Mouse (Mus musculus) embryonic facial prominence, embryonic 12.5 days (tissue): ENCODE measurements around the gene Fam229b. TPM values are rescaled to one million over a fixed set of nuclear protein-coding genes. Genes with fewer than 3 reads are reported as not detected.

Experiments used
- ATAC-seq: fragments of 200-750 bp; cut with Nextera tagmentation; 2 replicates; pipeline ENCODE4 v1.8.0; 2017; ENCODE audit not compliant: insufficient number of reproducible peaks, insufficient read depth, low FRiP score, low TSS enrichment
- H3K27ac ChIP-seq: fragments of 300-500 bp; sonication (generic); 2 replicates; pipeline ENCODE4 v1.5.1; 2016; ENCODE audit warnings: mild to moderate bottlenecking
- H3K27me3 ChIP-seq: fragments of 300-500 bp; sonication (generic); 2 replicates; pipeline ENCODE4 v1.6.1; 2016; ENCODE audit warnings: mild to moderate bottlenecking, moderate library complexity
- H3K36me3 ChIP-seq: fragments of 300-500 bp; sonication (generic); 2 replicates; pipeline ENCODE4 v1.6.1; 2016; ENCODE audit warnings: mild to moderate bottlenecking
- H3K4me1 ChIP-seq: fragments of 300-500 bp; sonication (generic); 2 replicates; pipeline ENCODE4 v1.6.1; 2016
- H3K4me2 ChIP-seq: fragments of 300-500 bp; sonication (generic); replicated peaks from 2 replicates; pipeline ENCODE4 v1.6.1; 2016; ENCODE audit warnings: mild to moderate bottlenecking, moderate library complexity
- H3K4me3 ChIP-seq: fragments of 300-500 bp; sonication (generic); 2 replicates; pipeline ENCODE4 v1.5.1; 2016; ENCODE audit warnings: mild to moderate bottlenecking
- H3K9ac ChIP-seq: fragments of 300-500 bp; sonication (generic); 2 replicates; pipeline ENCODE4 v1.6.1; 2016; ENCODE audit warnings: mild to moderate bottlenecking, moderate library complexity
- H3K9me3 ChIP-seq: fragments of 300-500 bp; sonication (generic); 2 replicates; pipeline ENCODE4 v1.6.1; 2016; ENCODE audit warnings: mild to moderate bottlenecking, moderate library complexity
- WGBS: fragments of 180-500 bp; shearing (Covaris S2); methylation state at CpG from one replicate; pipeline ENCODE4 v1.1.7; 2016; 5-methylcytosine and 5-hydroxymethylcytosine counted together
- polyA plus RNA-seq: library from polyadenylated mRNA; unstranded; fragments of >200 nt; fragmentation: Nextera tagmentation; extraction: Ambion mirVana; gene quantifications from 2 replicates; pipeline ENCODE4 v1.2.1, GENCODE M21; 2016

The Fam229b gene
- polyA plus RNA-seq, 1 experiment from 2014 or later = 16.5 TPM

GRCm38 (mm10) chr10:39163694-39164093 lies 30.0 kb upstream of the Fam229b start, which contains the start of gene Ccn6:
Ccn6 (minus strand) TSS chr10:39163794.
- no peak for ATAC-seq
- H3K9me3 ChIP-seq = peaks cover 3% of the 10 kb centered on the region; the same call in 1 of the 2 replicates
- no peaks in the 10 kb centered on the region for H3K36me3 ChIP-seq
- H3K27ac ChIP-seq = no peak within 1 kb of the TSS
- H3K4me2 ChIP-seq = no peak within 1 kb of the TSS
- H3K4me3 ChIP-seq = no peak within 1 kb of the TSS
- no peaks in the 10 kb centered on the region for H3K27me3 ChIP-seq
- WGBS = 88% methylated on average over 10 of the region's 10 CpGs
- peaks cover 6% of the 10 kb centered on the region; the same call in 1 of the 2 replicates for H3K4me1 ChIP-seq
- H3K9ac ChIP-seq = no peak within 1 kb of the TSS

- ATAC-seq = 0 out of 2 replicates have a peak, but pooled peaks have one; percentile 42
- H3K4me3 ChIP-seq = no peak overlapping the region
- H3K36me3 ChIP-seq = no peaks in the 10 kb centered on the region
- 28% methylated on average over 18 of the region's 18 CpGs for WGBS
- peaks cover 6% of the 10 kb centered on the region; the same call in 1 of the 2 replicates for H3K4me1 ChIP-seq
- H3K27ac ChIP-seq = no peak overlapping the region
- H3K27me3 ChIP-seq = no peaks in the 10 kb centered on the region
- no peak overlapping the region for H3K4me2 ChIP-seq
- H3K9me3 ChIP-seq = peaks cover 3% of the 10 kb centered on the region; the same call in 1 of the 2 replicates
- H3K9ac ChIP-seq = no peak overlapping the region
Observed at GRCm38 (mm10) chr10:39162666-39163484, 29.2 kb upstream of the Fam229b start.

- Histone ChIP-seq H3K27ac (no peak overlapping the region), H3K36me3 (no peaks in the 10 kb centered on the region), H3K4me1 (peaks cover 6% of the 10 kb centered on the region; the same call in 1 of the 2 replicates), H3K4me3 (no peak overlapping the region), H3K27me3 (no peaks in the 10 kb centered on the region), H3K9me3 (peaks cover 3% of the 10 kb centered on the region; the same call in 1 of the 2 replicates), H3K4me2 (no peak overlapping the region), H3K9ac (no peak overlapping the region)
- ATAC-seq = no peak
- 96% methylated on average over 1 of the region's 1 CpGs for WGBS
Observed at GRCm38 (mm10) chr10:39161406-39161805, 27.7 kb upstream of the Fam229b start.

GRCm38 (mm10) chr10:39158306-39158705 lies 24.6 kb upstream of the Fam229b start:
- 59% methylated on average over 12 of the region's 12 CpGs for WGBS
- ATAC-seq = no peak

GRCm38 (mm10) chr10:39157321-39157720 lies 23.6 kb upstream of the Fam229b start:
- H3K4me1 ChIP-seq = no peaks in the 10 kb centered on the region
- H3K9me3 ChIP-seq = no peaks in the 10 kb centered on the region
- no peak overlapping the region for H3K9ac ChIP-seq
- H3K4me3 ChIP-seq = no peak overlapping the region
- H3K27ac ChIP-seq = no peak overlapping the region
- H3K36me3 ChIP-seq = no peaks in the 10 kb centered on the region
- H3K4me2 ChIP-seq = no peak overlapping the region
- ATAC-seq = no peak
- H3K27me3 ChIP-seq = no peaks in the 10 kb centered on the region
- WGBS = 94% methylated on average over 1 of the region's 1 CpGs

More at GRCm38 (mm10) chr10:39158306-39158705, 24.6 kb upstream of the Fam229b start:
- Histone ChIP-seq H3K27ac (no peak overlapping the region), H3K36me3 (no peaks in the 10 kb centered on the region), H3K4me2 (no peak overlapping the region), H3K27me3 (no peaks in the 10 kb centered on the region), H3K9me3 (no peaks in the 10 kb centered on the region), H3K9ac (no peak overlapping the region), H3K4me3 (no peak overlapping the region), H3K4me1 (peaks cover 6% of the 10 kb centered on the region; the same call in 1 of the 2 replicates)

GRCm38 (mm10) chr10:39156719-39157118 lies 23.0 kb upstream of the Fam229b start:
- Histone ChIP-seq H3K9ac (no peak overlapping the region), H3K4me3 (no peak overlapping the region)
- 76% methylated on average over 5 of the region's 5 CpGs for WGBS

GRCm38 (mm10) chr10:39142216-39142615 lies 8.5 kb upstream of the Fam229b start:
- WGBS = 86% methylated on average over 12 of the region's 12 CpGs
- H3K36me3 ChIP-seq = peaks cover 69% of the 10 kb centered on the region
- ATAC-seq = no peak

More at GRCm38 (mm10) chr10:39156719-39157118, 23.0 kb upstream of the Fam229b start:
- no peaks in the 10 kb centered on the region for H3K9me3 ChIP-seq
- no peak for ATAC-seq
- no peak overlapping the region for H3K4me2 ChIP-seq
- no peaks in the 10 kb centered on the region for H3K4me1 ChIP-seq
- H3K36me3 ChIP-seq = no peaks in the 10 kb centered on the region
- no peaks in the 10 kb centered on the region for H3K27me3 ChIP-seq
- H3K27ac ChIP-seq = no peak overlapping the region

GRCm38 (mm10) chr10:39141401-39141800 lies 7.7 kb upstream of the Fam229b start:
- H3K4me1 ChIP-seq = no peaks in the 10 kb centered on the region
- no peak overlapping the region for H3K4me2 ChIP-seq
- ATAC-seq = no peak
- no peak overlapping the region for H3K4me3 ChIP-seq
- 91% methylated on average over 2 of the region's 2 CpGs for WGBS
- no peak overlapping the region for H3K9ac ChIP-seq
- no peak overlapping the region for H3K27ac ChIP-seq
- H3K9me3 ChIP-seq = no peaks in the 10 kb centered on the region
- H3K27me3 ChIP-seq = no peaks in the 10 kb centered on the region
- peaks cover 63% of the 10 kb centered on the region for H3K36me3 ChIP-seq

More at GRCm38 (mm10) chr10:39142216-39142615, 8.5 kb upstream of the Fam229b start:
- Histone ChIP-seq H3K27ac (no peak overlapping the region), H3K9me3 (no peaks in the 10 kb centered on the region), H3K4me1 (no peaks in the 10 kb centered on the region), H3K4me3 (no peak overlapping the region), H3K9ac (no peak overlapping the region), H3K27me3 (no peaks in the 10 kb centered on the region), H3K4me2 (no peak overlapping the region)

- Histone ChIP-seq H3K4me3 (no peak overlapping the region), H3K9ac (no peak overlapping the region), H3K4me2 (no peak overlapping the region), H3K4me1 (0 out of 2 replicates have a peak, but pooled peaks cover 1% of the 10 kb centered on the region), H3K27ac (no peak overlapping the region), H3K9me3 (no peaks in the 10 kb centered on the region), H3K36me3 (peaks cover 60% of the 10 kb centered on the region), H3K27me3 (no peaks in the 10 kb centered on the region)
- ATAC-seq = no peak
- WGBS = 85% methylated on average over 14 of the region's 14 CpGs
Observed at GRCm38 (mm10) chr10:39140843-39141242, 7.1 kb upstream of the Fam229b start.

GRCm38 (mm10) chr10:39138761-39139160 lies 5.0 kb upstream of the Fam229b start:
- Histone ChIP-seq H3K9ac (no peak overlapping the region), H3K4me1 (peaks cover 15% of the 10 kb centered on the region), H3K4me2 (no peak overlapping the region), H3K36me3 (peaks cover 46% of the 10 kb centered on the region), H3K27me3 (no peaks in the 10 kb centered on the region), H3K4me3 (no peak overlapping the region), H3K27ac (no peak overlapping the region), H3K9me3 (no peaks in the 10 kb centered on the region)
- no peak for ATAC-seq
- WGBS = 84% methylated on average over 6 of the region's 6 CpGs

GRCm38 (mm10) chr10:39137766-39138165 lies 4.1 kb upstream of the Fam229b start:
- Histone ChIP-seq H3K4me1 (peaks cover 15% of the 10 kb centered on the region), H3K9me3 (no peaks in the 10 kb centered on the region), H3K4me3 (no peak overlapping the region), H3K27me3 (no peaks in the 10 kb centered on the region), H3K4me2 (no peak overlapping the region), H3K36me3 (peaks cover 37% of the 10 kb centered on the region), H3K27ac (no peak overlapping the region), H3K9ac (no peak overlapping the region)
- WGBS = 91% methylated on average over 3 of the region's 3 CpGs
- no peak for ATAC-seq

- no peaks in the 10 kb centered on the region for H3K27me3 ChIP-seq
- WGBS = 35% methylated on average over 4 of the region's 4 CpGs
- H3K9me3 ChIP-seq = no peaks in the 10 kb centered on the region
- no peak overlapping the region for H3K27ac ChIP-seq
- no peak for ATAC-seq
- H3K4me3 ChIP-seq = no peak overlapping the region
- H3K4me2 ChIP-seq = no peak overlapping the region
- H3K36me3 ChIP-seq = no peaks in the 10 kb centered on the region
- H3K9ac ChIP-seq = no peak overlapping the region
- H3K4me1 ChIP-seq = no peaks in the 10 kb centered on the region
Observed at GRCm38 (mm10) chr10:39121412-39121811, 12.3 kb downstream of the Fam229b start.
